27 mouse cellular contexts compared by ENCODE assay signal in genomic region chr3:98157073-98157472, GRCm38 (mm10). TPM values are rescaled to one million over a fixed set of nuclear protein-coding genes. Genes with fewer than 3 reads are reported as not detected.
DNase-seq lines count a peak whose midpoint lies in the region; ATAC-seq and TF ChIP-seq lines count a peak whose summit lies in the region.
"Had no signal": no experiment of that assay in that cellular context is flagged by ENCODE, and none has a peak within 500 bp of the region (broad histone marks: within the 10 kb centered on the region; RNA-seq: fewer than 3 reads in every experiment).

No protein-coding gene starts in this region.

- ATAC-seq in granulocyte monocyte progenitor cell, adult 5-6 weeks (replicated peaks; ENCODE audit: poor library complexity, severe bottlenecking) = peak; percentile 84
- peak; percentile 67 for ATAC-seq in monocyte, adult 5-6 weeks (replicated peaks; ENCODE audit: insufficient number of reproducible peaks, low FRiP score, low TSS enrichment, poor library complexity, severe bottlenecking)
- ATAC-seq in heart, embryonic 11.5 days (replicated peaks; ENCODE audit: insufficient number of reproducible peaks, low FRiP score, low TSS enrichment) = no peak
- no peak for ATAC-seq in heart, embryonic 12.5 days (ENCODE audit: insufficient number of reproducible peaks, low FRiP score)
- ATAC-seq: forebrain, embryonic 13.5 days; forebrain, postnatal 0 days; intestine, embryonic 15.5 days had no signal

- no peak overlapping the region for H3K9ac ChIP-seq in MEL (ENCODE audit: control insufficient read depth, low read depth, low read length, poor library complexity, severe bottlenecking)
- no peak overlapping the region for H3K9ac ChIP-seq in heart, embryonic 11.5 days (ENCODE audit: low read depth, low read length)
- H3K9ac ChIP-seq in heart, embryonic 12.5 days = no peak overlapping the region
- H3K9ac ChIP-seq: forebrain, embryonic 13.5 days; forebrain, postnatal 0 days; heart, embryonic 13.5 days; hindbrain, embryonic 13.5 days; intestine, embryonic 15.5 days had no signal

- H3K4me1 ChIP-seq in MEL (ENCODE audit: control insufficient read depth in 1 of 2, insufficient read depth in 2 of 2, low read length in 2 of 2) = peaks cover 16 to 26% of the 10 kb centered on the region in 2 experiments
- H3K4me1 ChIP-seq in heart, embryonic 11.5 days (ENCODE audit: control insufficient read depth, insufficient read depth, low read length) = no peaks in the 10 kb centered on the region
- peaks cover 16% of the 10 kb centered on the region for H3K4me1 ChIP-seq in heart, embryonic 12.5 days (replicated peaks)
- H3K4me1 ChIP-seq: embryonic facial prominence, embryonic 10.5 days; forebrain, embryonic 13.5 days; hindbrain, embryonic 13.5 days had no signal

- no peak for TF ChIP-seq RAD21 in MEL (IDR thresholded peaks at IDR 0.05; ENCODE audit: low read depth, low read length)

- TF ChIP-seq EP300 in MEL (IDR thresholded peaks at IDR 0.05; ENCODE audit: low read depth in 1 of 2, low read length in 2 of 2) = no peak

- no peak overlapping the region for H3K4me2 ChIP-seq in heart, embryonic 11.5 days
- H3K4me2 ChIP-seq in heart, embryonic 12.5 days = no peak overlapping the region
- H3K4me2 ChIP-seq: forebrain, embryonic 13.5 days; heart, embryonic 13.5 days; hindbrain, embryonic 13.5 days; intestine, embryonic 15.5 days had no signal

- 75% methylated on average over 2 of the region's 2 CpGs for WGBS in heart, embryonic 11.5 days (ENCODE audit: insufficient replicate concordance)
- 66% methylated on average over 2 of the region's 2 CpGs for WGBS in heart, embryonic 12.5 days

- H3K79me2 ChIP-seq in MEL (ENCODE audit: control insufficient read depth, insufficient read depth, low read length, poor library complexity) = no peaks in the 10 kb centered on the region

- no peak for TF ChIP-seq POLR2A in MEL (IDR thresholded peaks at IDR 0.05; ENCODE audit: control insufficient read depth in 1 of 2, insufficient read depth in 1 of 2, low read depth in 1 of 2, low read length in 2 of 2, poor library complexity in 1 of 2)

- TF ChIP-seq CTCF in MEL (IDR thresholded peaks at IDR 0.05 in 2 of 3, conservative IDR thresholded peaks at IDR 0.05 in 1 of 3; ENCODE audit: control insufficient read depth in 1 of 3, insufficient read depth in 1 of 3, low read depth in 2 of 3, low read length in 3 of 3, poor library complexity in 1 of 3, severe bottlenecking in 1 of 3) = no peak

- H3K9me3 ChIP-seq in MEL (replicated peaks; ENCODE audit: insufficient read depth, low read length) = no peaks in the 10 kb centered on the region
- no peaks in the 10 kb centered on the region for H3K9me3 ChIP-seq in heart, embryonic 11.5 days (replicated peaks; ENCODE audit: control insufficient read depth, low read length)
- H3K9me3 ChIP-seq in heart, embryonic 12.5 days (replicated peaks) = no peaks in the 10 kb centered on the region
- H3K9me3 ChIP-seq: embryonic facial prominence, embryonic 10.5 days; forebrain, embryonic 13.5 days; heart, embryonic 13.5 days; hindbrain, embryonic 13.5 days; intestine, embryonic 15.5 days had no signal

- DNase-seq in A20 (ENCODE audit: low read depth, low spot score) (peak; percentile 18), MEL (ENCODE audit: low read depth, low spot score) (peak; percentile 51)
- no peak for DNase-seq in layer of hippocampus, adult 11-12 months (ENCODE audit: low spot score)
- DNase-seq in left cerebral cortex, adult 18-20 months (ENCODE audit: low spot score in 2 of 2) = no peak
- DNase-seq: adrenal gland, postnatal 10 days; cerebellum, adult 18-20 months; cerebellum, adult 9-11 months; cerebellum, postnatal 36 days; forebrain, postnatal 0 days; gastrocnemius, adult 2 months; heart, adult 2 months; heart, postnatal 4 days had no signal

- H3K36me3 ChIP-seq in MEL (ENCODE audit: control insufficient read depth in 1 of 2, insufficient read depth in 2 of 2, low read length in 2 of 2) = peaks cover 0 to 27% of the 10 kb centered on the region in 2 experiments; a peak in 2 of 4 replicates
- no peaks in the 10 kb centered on the region for H3K36me3 ChIP-seq in heart, embryonic 11.5 days (ENCODE audit: control insufficient read depth, insufficient read depth, low read length)
- no peaks in the 10 kb centered on the region for H3K36me3 ChIP-seq in heart, embryonic 12.5 days
- H3K36me3 ChIP-seq: embryonic facial prominence, embryonic 10.5 days; heart, embryonic 13.5 days; hindbrain, embryonic 13.5 days; intestine, embryonic 15.5 days had no signal

- peak overlapping the region; percentile 3; the same call in 1 of the 2 replicates for H3K27ac ChIP-seq in MEL (ENCODE audit: control insufficient read depth, low read depth, low read length)
- H3K27ac ChIP-seq in heart, embryonic 11.5 days (ENCODE audit: low read depth, low read length) = no peak overlapping the region
- H3K27ac ChIP-seq in heart, embryonic 12.5 days (ENCODE audit: poor library complexity, severe bottlenecking) = no peak overlapping the region
- H3K27ac ChIP-seq: embryonic facial prominence, embryonic 10.5 days; forebrain, embryonic 13.5 days; gastrocnemius, adult 2 months; heart, adult 2 months; heart, embryonic 13.5 days; hindbrain, embryonic 13.5 days; intestine, embryonic 15.5 days had no signal

- H3K27me3 ChIP-seq in MEL (ENCODE audit: control insufficient read depth in 1 of 2, insufficient read depth in 2 of 2, low read length in 2 of 2) = no peaks in the 10 kb centered on the region
- H3K27me3 ChIP-seq in heart, embryonic 11.5 days (ENCODE audit: control insufficient read depth, insufficient read depth, low read length) = no peaks in the 10 kb centered on the region
- no peaks in the 10 kb centered on the region for H3K27me3 ChIP-seq in heart, embryonic 12.5 days (replicated peaks)
- H3K27me3 ChIP-seq: forebrain, embryonic 13.5 days; heart, embryonic 13.5 days; hindbrain, embryonic 13.5 days; intestine, embryonic 15.5 days had no signal

- no peak overlapping the region for H3K4me3 ChIP-seq in MEL (ENCODE audit: control insufficient read depth in 1 of 2, insufficient read depth in 1 of 2, low read depth in 2 of 2, low read length in 2 of 2)
- no peak overlapping the region for H3K4me3 ChIP-seq in heart, embryonic 11.5 days (ENCODE audit: low read depth, low read length)
- H3K4me3 ChIP-seq in heart, embryonic 12.5 days = no peak overlapping the region
- H3K4me3 ChIP-seq: embryonic facial prominence, embryonic 10.5 days; forebrain, embryonic 13.5 days; gastrocnemius, adult 2 months; heart, adult 2 months; heart, embryonic 13.5 days; hindbrain, embryonic 13.5 days; intestine, embryonic 15.5 days had no signal

TF ChIP-seq in MEL, 35 proteins besides CTCF, POLR2A, EP300 and RAD21:
- TF ChIP-seq ELF1 (IDR thresholded peaks at IDR 0.05; ENCODE audit: low read depth, low read length) = no peak
- TF ChIP-seq MAZ (IDR thresholded peaks at IDR 0.05; ENCODE audit: low read depth, low read length) = no peak
- no peak for TF ChIP-seq ZMIZ1 (IDR thresholded peaks at IDR 0.05; ENCODE audit: low read depth, low read length)
- no peak for TF ChIP-seq TCF12 (IDR thresholded peaks at IDR 0.05; ENCODE audit: low read depth, low read length)
- TF ChIP-seq BHLHE40 (IDR thresholded peaks at IDR 0.05; ENCODE audit: borderline replicate concordance, low read depth, low read length) = no peak
- no peak for TF ChIP-seq RCOR1 (IDR thresholded peaks at IDR 0.05; ENCODE audit: low read depth, low read length)
- no peak for TF ChIP-seq SMC3 (IDR thresholded peaks at IDR 0.05; ENCODE audit: low read depth, low read length)
- no peak for TF ChIP-seq UBTF (IDR thresholded peaks at IDR 0.05; ENCODE audit: borderline replicate concordance, insufficient read depth, low read depth, low read length)
- no peak for TF ChIP-seq E2F4 (IDR thresholded peaks at IDR 0.05; ENCODE audit: borderline replicate concordance, low read depth, low read length)
TF ChIP-seq in MEL: peak in this region for 0.

RNA-seq across cellular contexts. Expression of gene Adam30, which starts 3.4 kb away (rescaled TPM):
- total RNA-seq in MEL (2012; rRNA removed) = not detected in 2 replicates
- not detected for polyA plus RNA-seq in MEL (2012; ENCODE audit: insufficient read depth in 1 of 2, insufficient read length in 2 of 2, low read depth in 1 of 2, low replicate concordance in 2 of 2, missing spikeins in 1 of 2)
- total RNA-seq in granulocyte monocyte progenitor cell, adult 5-6 weeks (2014; fragmentation: Nextera tagmentation) = not detected in 2 replicates
- 0.86 TPM in 1 of 2 replicates, not detected in the other for total RNA-seq in granulocyte monocyte progenitor cell, adult 5-6 weeks (2017)
- total RNA-seq in monocyte, adult 5-6 weeks (2017) = 0.78 to 2.1 TPM (median 1.5 TPM) in 3 replicates
- polyA plus RNA-seq in heart, embryonic 11.5 days (2014; fragmentation: Nextera tagmentation; extraction: Ambion mirVana) = 0.06 TPM in 1 of 2 replicates, not detected in the other
- not detected in 2 replicates for polyA plus RNA-seq in heart, embryonic 12.5 days (2016; fragmentation: Nextera tagmentation; extraction: Ambion mirVana)
- total RNA-seq in left cerebral cortex, adult 18-20 months (2021) = not detected
- total RNA-seq: adrenal gland, postnatal 10 days; adrenal gland, postnatal 4 days; forebrain, postnatal 0 days; gastrocnemius, adult 2 months; gastrocnemius, postnatal 4 days; heart, adult 2 months had no signal
- polyA plus RNA-seq: brain, embryonic 14.5 days; C2C12; embryonic facial prominence, embryonic 10.5 days; embryonic facial prominence, embryonic 14.5 days; forebrain, embryonic 13.5 days; forebrain, postnatal 0 days; heart, embryonic 13.5 days; heart, postnatal 0 days; intestine, embryonic 15.5 days had no signal

Comparison
In these comparisons a context has a peak if more than half of its experiments do, and no peak if none do; other contexts are left out.
1. DNase-seq: peak in A20 (single experiment) and MEL (single experiment); none in layer of hippocampus, adult 11-12 months (single experiment) and left cerebral cortex, adult 18-20 months (0 of 2).
2. ATAC-seq: peak in granulocyte monocyte progenitor cell, adult 5-6 weeks (single experiment) and monocyte, adult 5-6 weeks (single experiment); none in heart, embryonic 11.5 days (single experiment) and heart, embryonic 12.5 days (single experiment).